Mouse (Mus musculus): ENCODE results near the gene Rnps1. TPM values are rescaled to one million over a fixed set of nuclear protein-coding genes. Genes with fewer than 3 reads are reported as not detected.

The Rnps1 gene
- polyA plus RNA-seq, 2 experiments from 2014 or later: 127 to 181 TPM

GRCm38 (mm10) chr17:24470701-24471527 lies 56.5 kb downstream of the Rnps1 start:
- peak; percentile 1 for ATAC-seq

- no peak for ATAC-seq
Measured at GRCm38 (mm10) chr17:24472512-24472911, 58.1 kb downstream of the Rnps1 start.

GRCm38 (mm10) chr17:24473612-24474275 lies 59.4 kb downstream of the Rnps1 start, which contains the start of gene Bricd5:
Bricd5 (plus strand) TSS chr17:24473884.
- ATAC-seq: no peak

- no peak for ATAC-seq
Measured at GRCm38 (mm10) chr17:24474557-24474956, 60.2 kb downstream of the Rnps1 start.

Other genes with a start within 250 kb of the Rnps1 start
- gene Atp6v0c, start 244.9 kb upstream of the Rnps1 start, polyA plus RNA-seq (2017; shearing (Covaris generic)): 100 to 1,000 TPM; 213 to 271 TPM
- gene Tbc1d24, start 209.0 kb upstream of the Rnps1 start, polyA plus RNA-seq (2017; shearing (Covaris generic)): under 1 TPM; 0.47 to 0.62 TPM
- gene Ntn3, start 205.0 kb upstream of the Rnps1 start, polyA plus RNA-seq (2017; shearing (Covaris generic)): under 1 TPM in 1 of 2 experiments, not detected in 1; 0.07 TPM
- 10 to 100 TPM in 1 of 2 experiments, 1 to 10 TPM in 1; 8.9 to 17.5 TPM for gene Tedc2, start 193.7 kb upstream of the Rnps1 start, polyA plus RNA-seq (2017; shearing (Covaris generic))
- gene Ccnf, start 163.1 kb upstream of the Rnps1 start, polyA plus RNA-seq (2017; shearing (Covaris generic)): 1 to 10 TPM; 4.1 to 6.6 TPM
- under 1 TPM in 1 of 2 experiments, not detected in 1; 0.49 TPM for gene Abca17, start 63.5 kb upstream of the Rnps1 start, polyA plus RNA-seq (2017; shearing (Covaris generic))
- 10 to 100 TPM; 17.0 to 23.7 TPM for gene Abca3, start 62.6 kb upstream of the Rnps1 start, polyA plus RNA-seq (2017; shearing (Covaris generic))
- 10 to 100 TPM; 50.3 to 57.7 TPM for gene Eci1, start 12.1 kb downstream of the Rnps1 start, polyA plus RNA-seq (2017; shearing (Covaris generic))
- gene Dnase1l2, start 28.5 kb downstream of the Rnps1 start, polyA plus RNA-seq (2017; shearing (Covaris generic)): 1 to 10 TPM; 7.4 to 8.3 TPM
- gene E4f1, start 55.7 kb downstream of the Rnps1 start, polyA plus RNA-seq (2017; shearing (Covaris generic)): 10 to 100 TPM; 34.3 to 62.8 TPM
- 1 to 10 TPM; 4.1 to 5.3 TPM for gene Pgp, start 55.8 kb downstream of the Rnps1 start, polyA plus RNA-seq (2017; shearing (Covaris generic))
- not detected for gene Bricd5, start 59.3 kb downstream of the Rnps1 start, polyA plus RNA-seq (2017; shearing (Covaris generic))
- gene Mlst8, start 64.5 kb downstream of the Rnps1 start, polyA plus RNA-seq (2017; shearing (Covaris generic)): 10 to 100 TPM; 14.3 to 25.8 TPM
- under 1 TPM; 0.16 TPM for gene Caskin1, start 74.0 kb downstream of the Rnps1 start, polyA plus RNA-seq (2017; shearing (Covaris generic))
- gene Traf7, start 113.4 kb downstream of the Rnps1 start, polyA plus RNA-seq (2017; shearing (Covaris generic)): 10 to 100 TPM; 52.8 to 72.1 TPM
- 1 to 10 TPM; 4.0 to 5.0 TPM for gene Rab26, start 119.6 kb downstream of the Rnps1 start, polyA plus RNA-seq (2017; shearing (Covaris generic))
- gene Pkd1, start 135.3 kb downstream of the Rnps1 start, polyA plus RNA-seq (2017; shearing (Covaris generic)): 10 to 100 TPM; 16.8 to 34.7 TPM
- 10 to 100 TPM; 20.5 to 28.2 TPM for gene Tsc2, start 218.1 kb downstream of the Rnps1 start, polyA plus RNA-seq (2017; shearing (Covaris generic))
- 1 to 10 TPM; 3.1 to 6.0 TPM for gene Nthl1, start 218.1 kb downstream of the Rnps1 start, polyA plus RNA-seq (2017; shearing (Covaris generic))
- not detected for gene Slc9a3r2, start 235.8 kb downstream of the Rnps1 start, polyA plus RNA-seq (2017; shearing (Covaris generic))
- not detected for gene Npw, start 243.9 kb downstream of the Rnps1 start, polyA plus RNA-seq (2017; shearing (Covaris generic))